Mouse (Mus musculus): ENCODE results near the gene Cdcp2.

DNA sequence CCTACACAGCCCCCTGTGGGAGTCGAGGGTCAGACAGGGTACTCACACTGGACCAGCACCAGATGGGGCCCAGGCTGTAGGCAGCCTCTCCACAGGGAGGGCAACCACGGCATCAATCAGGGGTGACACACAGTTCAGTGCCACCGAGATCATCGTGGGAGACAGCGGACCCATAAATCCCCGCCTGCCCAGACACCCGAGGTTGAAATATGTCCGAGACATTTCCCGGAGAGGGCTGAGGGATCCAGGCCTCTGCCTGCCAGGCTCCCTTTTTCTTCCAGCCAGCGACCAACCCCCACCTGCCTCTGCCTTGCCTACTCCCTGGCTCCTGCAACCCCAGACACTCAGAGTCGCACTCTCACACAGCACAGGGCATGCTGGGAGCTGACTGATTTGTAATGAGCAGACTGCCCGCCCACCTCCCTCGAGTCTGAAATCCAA lies 11.6 kb downstream of the Cdcp2 start:
- TF ChIP-seq ZC3H11A (IDR thresholded peaks at IDR 0.05; ENCODE audit: borderline replicate concordance, low read depth, low read length) = no peak
- no peak for TF ChIP-seq HCFC1 (IDR thresholded peaks at IDR 0.05; ENCODE audit: borderline replicate concordance, insufficient read depth, low read length)
- TF ChIP-seq CHD2 (IDR thresholded peaks at IDR 0.05; ENCODE audit: low read depth, low read length) = no peak
- TF ChIP-seq MAFK (IDR thresholded peaks at IDR 0.05; ENCODE audit: insufficient read depth, low read depth, low read length) = no peak

All from ES-E14 (cell line).